Mouse (Mus musculus) v-Abl transformed pro-B cells (cell line): ENCODE measurements at regions not wholly inside any gene's neighbourhood (a gene's known extent, or its start where the extent isn't known, plus 50 kb on each side); places are given as distances from the start of the nearest gene placed in this dataset.
"Not testable (repeated sequence)": the region's sequence is repeated elsewhere in the genome, so short reads cannot be mapped to it uniquely, and the experiment has no call there.

Source experiments
- in situ Hi-C, 2 experiments: fragments of 400-800 bp; cut with MboI; formaldehyde crosslinking; loops; one replicate each; pipeline ENCODE4 v1.15.1; 2025; ENCODE audit not compliant: unreplicated experiment in 2 of 2

- in situ Hi-C loops, result no loop called here
Observed at GRCm38 (mm10) chr2:166516261-166516660, 197.4 kb downstream of the Prex1 start.

GRCm38 (mm10) chr2:166514664-166515063 is 199.0 kb downstream of the Prex1 start:
- in situ Hi-C loops, result no loop called here

GRCm38 (mm10) chr2:166512488-166512887 is 201.1 kb downstream of the Prex1 start:
- in situ Hi-C loops, result no loop called here

GRCm38 (mm10) chr2:166511477-166511876 is 202.2 kb downstream of the Prex1 start:
- in situ Hi-C loops, result not testable (repeated sequence)

- in situ Hi-C loops, result no loop called here
Observed at GRCm38 (mm10) chr2:166510776-166511175, 202.9 kb downstream of the Prex1 start.

GRCm38 (mm10) chr2:166509591-166509990 is 204.0 kb downstream of the Prex1 start:
- in situ Hi-C loops, result loop anchor here in 1 of 2 experiments (5.0 kb wide), 1 partner anchor 38 kb away; no protein-coding TSS in a partner anchor

GRCm38 (mm10) chr2:166508656-166509420 is 204.8 kb downstream of the Prex1 start:
- in situ Hi-C loops, result loop anchor here in 1 of 2 experiments (5.0 kb wide), 1 partner anchor 38 kb away; no protein-coding TSS in a partner anchor

- in situ Hi-C loops, result loop anchor here in 1 of 2 experiments (5.0 kb wide), 1 partner anchor 42 kb away; no protein-coding TSS in a partner anchor
Observed at GRCm38 (mm10) chr2:166505309-166505708, 208.3 kb downstream of the Prex1 start.

- in situ Hi-C loops, result no loop called here
Observed at GRCm38 (mm10) chr2:166503666-166504065, 210.0 kb downstream of the Prex1 start.

- in situ Hi-C loops, result no loop called here
Observed at GRCm38 (mm10) chr2:166492895-166493294, 220.7 kb downstream of the Prex1 start.

- in situ Hi-C loops, result no loop called here
Observed at GRCm38 (mm10) chr2:166492421-166492820, 221.2 kb downstream of the Prex1 start.

- in situ Hi-C loops, result no loop called here
Observed at GRCm38 (mm10) chr2:166491861-166492260, 221.8 kb downstream of the Prex1 start.

- in situ Hi-C loops, result no loop called here
Observed at GRCm38 (mm10) chr2:166489041-166489872, 224.4 kb downstream of the Prex1 start.

- in situ Hi-C loops, result no loop called here
Observed at GRCm38 (mm10) chr2:166487688-166488087, 225.9 kb downstream of the Prex1 start.

GRCm38 (mm10) chr2:166485788-166486187 is 227.8 kb downstream of the Prex1 start:
- in situ Hi-C loops, result no loop called here

- in situ Hi-C loops, result no loop called here
Observed at GRCm38 (mm10) chr2:166485361-166485760, 228.3 kb downstream of the Prex1 start.

GRCm38 (mm10) chr2:166483617-166484319 is 229.9 kb downstream of the Prex1 start:
- in situ Hi-C loops, result loop anchor here in 1 of 2 experiments (5.0 kb wide), 1 partner anchor 79 kb away; no protein-coding TSS in a partner anchor

- in situ Hi-C loops, result loop anchor here in 1 of 2 experiments (5.0 kb wide), 1 partner anchor 79 kb away; no protein-coding TSS in a partner anchor
Observed at GRCm38 (mm10) chr2:166482720-166483616, 230.7 kb downstream of the Prex1 start.

GRCm38 (mm10) chr2:166481774-166482173 is 231.9 kb downstream of the Prex1 start:
- in situ Hi-C loops, result loop anchor here in 1 of 2 experiments (5.0 kb wide), 1 partner anchor 81 kb away; no protein-coding TSS in a partner anchor
